Mouse (Mus musculus): ENCODE measurements at regions not wholly inside any gene's neighbourhood (a gene's known extent, or its start where the extent isn't known, plus 50 kb on each side); places are given as distances from the start of the nearest gene placed in this dataset.

- DNase-seq (ENCODE audit: low read depth), result no peak
Measured at GRCm38 (mm10) chr5:118978921-118979630, 418.6 kb downstream of the Med13l start.

- no peak for DNase-seq (ENCODE audit: low read depth)
Measured at GRCm38 (mm10) chr5:118981046-118981445, 420.6 kb downstream of the Med13l start.

- no peak for DNase-seq (ENCODE audit: low read depth)
Measured at GRCm38 (mm10) chr5:118984251-118984650, 423.8 kb downstream of the Med13l start.

GRCm38 (mm10) chr5:118984797-118985408 lies 424.4 kb downstream of the Med13l start:
- no peak for DNase-seq (ENCODE audit: low read depth)

- DNase-seq (ENCODE audit: low read depth), result no peak
Measured at GRCm38 (mm10) chr5:118987376-118988000, 427.0 kb downstream of the Med13l start.

- DNase-seq (ENCODE audit: low read depth), result no peak
Measured at GRCm38 (mm10) chr5:118999124-118999523, 438.6 kb downstream of the Med13l start.

- no peak for DNase-seq (ENCODE audit: low read depth)
Measured at GRCm38 (mm10) chr5:119005825-119006471, 445.5 kb downstream of the Med13l start.

- no peak for DNase-seq (ENCODE audit: low read depth)
Measured at GRCm38 (mm10) chr5:119010048-119010447, 449.6 kb downstream of the Med13l start.

- DNase-seq (ENCODE audit: low read depth), result no peak
Measured at GRCm38 (mm10) chr5:119015181-119015580, 454.7 kb downstream of the Med13l start.

- no peak for DNase-seq (ENCODE audit: low read depth)
Measured at GRCm38 (mm10) chr5:119015606-119016255, 455.3 kb downstream of the Med13l start.

GRCm38 (mm10) chr5:119016420-119016819 lies 455.9 kb downstream of the Med13l start:
- DNase-seq (ENCODE audit: low read depth), result no peak

- DNase-seq (ENCODE audit: low read depth), result no peak
Measured at GRCm38 (mm10) chr5:119023947-119024346, 463.5 kb downstream of the Med13l start.

- DNase-seq (ENCODE audit: low read depth), result no peak
Measured at GRCm38 (mm10) chr5:119032051-119032450, 471.6 kb downstream of the Med13l start.

GRCm38 (mm10) chr5:119044548-119044947 lies 484.1 kb downstream of the Med13l start:
- no peak for DNase-seq (ENCODE audit: low read depth)

- DNase-seq (ENCODE audit: low read depth), result no peak
Measured at GRCm38 (mm10) chr5:119047581-119047980, 487.1 kb downstream of the Med13l start.

GRCm38 (mm10) chr5:119052354-119052996 lies 492.0 kb downstream of the Med13l start:
- DNase-seq (ENCODE audit: low read depth), result no peak

GRCm38 (mm10) chr5:119053738-119054137 lies 493.3 kb downstream of the Med13l start:
- no peak for DNase-seq (ENCODE audit: low read depth)

- no peak for DNase-seq (ENCODE audit: low read depth)
Measured at GRCm38 (mm10) chr5:119054393-119054792, 493.9 kb downstream of the Med13l start.

GRCm38 (mm10) chr5:119055430-119055829 lies 495.0 kb downstream of the Med13l start:
- DNase-seq (ENCODE audit: low read depth), result no peak

GRCm38 (mm10) chr5:119057813-119058212 lies 497.3 kb downstream of the Med13l start:
- no peak for DNase-seq (ENCODE audit: low read depth)

GRCm38 (mm10) chr5:119058231-119058851 lies 497.9 kb downstream of the Med13l start:
- DNase-seq (ENCODE audit: low read depth), result no peak
